Mouse (Mus musculus): ENCODE measurements around the gene Mansc4. TPM values are rescaled to one million over a fixed set of nuclear protein-coding genes. Genes with fewer than 3 reads are reported as not detected.
A peak's percentile ranks its signal among the peaks of the same experiment; 100 is the strongest.

The Mansc4 gene
- total and polyA plus RNA-seq, 3 experiments: not detected

GRCm38 (mm10) chr6:147052440-147052839 is 34.4 kb downstream of the Mansc4 start:
- H3K9ac ChIP-seq (ENCODE audit: low read depth, low read length): no peak overlapping the region
- no peaks in the 10 kb centered on the region for H3K27me3 ChIP-seq (ENCODE audit: control insufficient read depth, insufficient read depth, low read length)
- no peaks in the 10 kb centered on the region for H3K79me2 ChIP-seq (replicated peaks; ENCODE audit: control insufficient read depth, insufficient read depth, low read length)
- TF ChIP-seq EP300 (IDR thresholded peaks at IDR 0.05; ENCODE audit: insufficient read depth, low read depth, low read length) (no peak), POLR2A (IDR thresholded peaks at IDR 0.05; ENCODE audit: insufficient read depth, low read depth, low read length) (no peak), CTCF (IDR thresholded peaks at IDR 0.05) (no peak)
- H3K36me3 ChIP-seq (ENCODE audit: control insufficient read depth, insufficient read depth, low read length): peaks cover 8% of the 10 kb centered on the region
- no peak overlapping the region for H3K4me3 ChIP-seq
- no peak overlapping the region for H3K27ac ChIP-seq
- H3K4me1 ChIP-seq (ENCODE audit: control insufficient read depth, insufficient read depth, low read length): peaks cover 2% of the 10 kb centered on the region; the same call in 1 of the 2 replicates
- intact Hi-C loops (cut with DNase I): no loop called here
- DNase-seq: no peak
- WGBS: 92% methylated on average over 9 of the region's 9 CpGs

GRCm38 (mm10) chr6:147051666-147052065 is 35.2 kb downstream of the Mansc4 start:
- intact Hi-C loops (cut with DNase I): no loop called here
- WGBS: 93% methylated on average over 8 of the region's 8 CpGs
- H3K4me3 ChIP-seq: no peak overlapping the region
- peaks cover 6% of the 10 kb centered on the region for H3K36me3 ChIP-seq (ENCODE audit: control insufficient read depth, insufficient read depth, low read length)
- H3K9ac ChIP-seq (ENCODE audit: low read depth, low read length): no peak overlapping the region
- H3K4me1 ChIP-seq (ENCODE audit: control insufficient read depth, insufficient read depth, low read length): peaks cover 2% of the 10 kb centered on the region; the same call in 1 of the 2 replicates
- DNase-seq: no peak
- H3K27ac ChIP-seq: no peak overlapping the region
- H3K79me2 ChIP-seq (replicated peaks; ENCODE audit: control insufficient read depth, insufficient read depth, low read length): no peaks in the 10 kb centered on the region
- TF ChIP-seq CTCF (IDR thresholded peaks at IDR 0.05): no peak
- H3K27me3 ChIP-seq (ENCODE audit: control insufficient read depth, insufficient read depth, low read length): no peaks in the 10 kb centered on the region

DNA sequence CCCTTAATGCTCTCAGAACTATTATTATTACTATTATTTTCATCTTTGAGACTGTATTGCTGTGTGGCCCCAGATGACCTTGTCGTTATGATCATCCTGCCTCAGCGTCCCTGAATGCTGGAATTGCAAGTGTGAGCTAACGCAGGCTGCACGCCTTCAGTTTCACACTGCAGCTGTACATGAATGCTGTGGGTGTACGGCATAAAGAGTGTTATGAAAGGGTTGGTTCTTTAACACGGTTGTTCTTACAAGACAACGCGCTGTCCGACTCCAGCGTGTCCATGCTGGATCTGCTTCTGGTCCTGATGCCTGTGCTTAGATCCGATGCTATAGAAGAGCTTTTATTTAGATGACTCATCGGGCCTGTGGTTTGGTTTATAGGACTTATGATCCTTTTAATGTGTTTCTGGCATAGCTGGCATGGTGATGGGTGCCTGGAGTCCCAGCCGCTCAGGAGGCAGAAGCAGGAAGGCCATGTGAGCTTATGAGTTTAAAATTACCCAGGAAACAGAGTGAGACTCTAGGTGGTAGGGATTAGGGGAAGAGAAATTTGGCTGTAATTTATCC is 37.5 kb downstream of the Mansc4 start:
- Histone ChIP-seq H3K36me3 (ENCODE audit: control insufficient read depth, insufficient read depth, low read length) (no peaks in the 10 kb centered on the region), H3K4me3 (no peak overlapping the region), H3K79me2 (replicated peaks; ENCODE audit: control insufficient read depth, insufficient read depth, low read length) (no peaks in the 10 kb centered on the region), H3K27ac (no peak overlapping the region), H3K27me3 (ENCODE audit: control insufficient read depth, insufficient read depth, low read length) (no peaks in the 10 kb centered on the region), H3K9ac (ENCODE audit: low read depth, low read length) (no peak overlapping the region), H3K4me1 (ENCODE audit: control insufficient read depth, insufficient read depth, low read length) (no peaks in the 10 kb centered on the region)
- WGBS: 96% methylated on average over 13 of the region's 13 CpGs
- no peak for TF ChIP-seq POLR2A (IDR thresholded peaks at IDR 0.05; ENCODE audit: insufficient read depth, low read depth, low read length)
- intact Hi-C loops (cut with DNase I): no loop called here
- DNase-seq: no peak

GRCm38 (mm10) chr6:147043633-147044032 is 43.2 kb downstream of the Mansc4 start:
- Histone ChIP-seq H3K9ac (ENCODE audit: low read depth, low read length) (no peak overlapping the region), H3K27me3 (ENCODE audit: control insufficient read depth, insufficient read depth, low read length) (no peaks in the 10 kb centered on the region), H3K27ac (no peak overlapping the region; the same call in 1 of the 2 replicates), H3K36me3 (ENCODE audit: control insufficient read depth, insufficient read depth, low read length) (peaks cover 5% of the 10 kb centered on the region), H3K4me1 (ENCODE audit: control insufficient read depth, insufficient read depth, low read length) (peaks cover 1% of the 10 kb centered on the region), H3K4me3 (peak overlapping the region; percentile 78), H3K79me2 (replicated peaks; ENCODE audit: control insufficient read depth, insufficient read depth, low read length) (peaks cover 4% of the 10 kb centered on the region; the same call in 1 of the 2 replicates)
- no peak for DNase-seq
- intact Hi-C loops (cut with DNase I): loop anchor here (2.0 kb wide), 1 partner anchor 47 kb away; the partner anchor contains the start of gene Klhl42
- 37% methylated on average over 7 of the region's 7 CpGs for WGBS
- no peak for TF ChIP-seq POLR2A (IDR thresholded peaks at IDR 0.05; ENCODE audit: insufficient read depth, low read depth, low read length)
- TF ChIP-seq CTCF (IDR thresholded peaks at IDR 0.05): no peak
- no peak for TF ChIP-seq EP300 (IDR thresholded peaks at IDR 0.05; ENCODE audit: insufficient read depth, low read depth, low read length)

- Histone ChIP-seq H3K27me3 (ENCODE audit: control insufficient read depth, insufficient read depth, low read length) (no peaks in the 10 kb centered on the region), H3K27ac (peak within 1 kb of the TSS; percentile 79), H3K4me3 (peak within 1 kb of the TSS; percentile 78), H3K79me2 (replicated peaks; ENCODE audit: control insufficient read depth, insufficient read depth, low read length) (peaks cover 4% of the 10 kb centered on the region; the same call in 1 of the 2 replicates), H3K4me1 (ENCODE audit: control insufficient read depth, insufficient read depth, low read length) (peaks cover 1% of the 10 kb centered on the region), H3K9ac (ENCODE audit: low read depth, low read length) (peak within 1 kb of the TSS; percentile 97), H3K36me3 (ENCODE audit: control insufficient read depth, insufficient read depth, low read length) (peaks cover 5% of the 10 kb centered on the region)
- intact Hi-C loops (cut with DNase I): loop anchor here (2.0 kb wide), 1 partner anchor 48 kb away; the partner anchor contains the start of gene Klhl42
- TF ChIP-seq POLR2A (IDR thresholded peaks at IDR 0.05; ENCODE audit: insufficient read depth, low read depth, low read length): peak; percentile 81
- TF ChIP-seq CTCF (IDR thresholded peaks at IDR 0.05): 0 out of 2 replicates have a peak, but pooled peaks have one; percentile 8
- TF ChIP-seq EP300 (IDR thresholded peaks at IDR 0.05; ENCODE audit: insufficient read depth, low read depth, low read length): peak; percentile 53; the same call in 1 of the 2 replicates
- 3% methylated on average over 66 of the region's 66 CpGs for WGBS
- DNase-seq: peak; percentile 91 to 94
Measured at GRCm38 (mm10) chr6:147042291-147043290, 44.2 kb downstream of the Mansc4 start, which contains the start of gene Mrps35. TSS of gene Mrps35 (plus strand) at chr6:147042764.
